Mouse (Mus musculus): ENCODE data around the gene Adss. TPM values are rescaled to one million over a fixed set of nuclear protein-coding genes. Genes with fewer than 3 reads are reported as not detected.

Adss gene
- polyA plus RNA-seq, 1 experiment from 2014 or later: 39.8 TPM

DNA sequence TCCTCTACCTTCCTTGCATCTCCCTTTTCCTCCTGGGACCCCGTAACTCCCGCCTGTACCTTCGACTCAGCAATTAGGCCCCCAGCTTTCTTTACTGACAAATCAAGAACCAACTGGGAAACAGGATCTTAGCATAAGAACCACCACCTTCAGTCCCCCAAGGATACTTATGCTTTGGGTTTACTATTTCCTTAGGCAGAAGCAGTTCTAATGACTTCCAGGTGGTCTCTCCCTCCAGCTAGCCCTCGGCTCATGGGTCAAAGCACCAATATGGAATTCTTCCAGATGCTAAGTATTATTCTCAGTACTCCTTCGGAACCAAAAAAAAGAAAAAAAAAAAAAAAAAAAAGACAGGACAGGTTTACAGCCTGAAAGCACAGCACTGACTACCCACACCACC lies 39.1 kb downstream of the Adss start:
- 30% methylated on average over 5 of the region's 5 CpGs for WGBS
- Histone ChIP-seq H3K4me1 (no peaks in the 10 kb centered on the region; the same call in 1 of the 2 replicates), H3K27me3 (no peaks in the 10 kb centered on the region), H3K9ac (no peak overlapping the region), H3K36me3 (peaks cover 7% of the 10 kb centered on the region), H3K4me3 (no peak overlapping the region), H3K9me3 (no peaks in the 10 kb centered on the region), H3K4me2 (no peak overlapping the region), H3K27ac (no peak overlapping the region)
- no peak for ATAC-seq (ENCODE audit: insufficient number of reproducible peaks, low FRiP score, low TSS enrichment, low read depth)

DNA sequence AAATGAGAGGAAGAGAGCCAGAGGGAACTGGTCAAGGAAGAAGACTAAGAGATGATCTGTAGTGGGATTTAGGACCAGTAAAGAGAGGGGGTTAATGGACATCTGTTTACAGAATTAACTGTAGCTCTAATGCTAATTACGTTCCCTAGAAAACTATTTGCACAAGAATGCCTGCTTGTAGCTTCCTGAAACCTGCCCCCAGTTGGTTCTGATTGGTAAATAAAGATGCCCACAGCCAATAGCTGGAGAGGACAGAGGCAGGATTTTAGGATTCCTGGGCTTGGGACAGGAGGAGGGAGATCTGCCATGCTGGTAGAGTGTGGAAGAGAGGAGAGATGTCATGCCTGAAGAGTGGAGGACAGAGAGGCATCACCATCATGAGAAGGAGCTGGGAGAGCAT lies 42.8 kb downstream of the Adss start:
- Histone ChIP-seq H3K27me3 (no peaks in the 10 kb centered on the region), H3K27ac (no peak overlapping the region), H3K9me3 (peaks cover 7% of the 10 kb centered on the region; the same call in 1 of the 2 replicates), H3K36me3 (0 out of 2 replicates have a peak, but pooled peaks cover 3% of the 10 kb centered on the region), H3K4me1 (no peaks in the 10 kb centered on the region; the same call in 1 of the 2 replicates), H3K4me2 (no peak overlapping the region), H3K9ac (no peak overlapping the region), H3K4me3 (no peak overlapping the region)
- WGBS: 59% methylated on average over 1 of the region's 1 CpGs
- no peak for ATAC-seq (ENCODE audit: insufficient number of reproducible peaks, low FRiP score, low TSS enrichment, low read depth)

DNA sequence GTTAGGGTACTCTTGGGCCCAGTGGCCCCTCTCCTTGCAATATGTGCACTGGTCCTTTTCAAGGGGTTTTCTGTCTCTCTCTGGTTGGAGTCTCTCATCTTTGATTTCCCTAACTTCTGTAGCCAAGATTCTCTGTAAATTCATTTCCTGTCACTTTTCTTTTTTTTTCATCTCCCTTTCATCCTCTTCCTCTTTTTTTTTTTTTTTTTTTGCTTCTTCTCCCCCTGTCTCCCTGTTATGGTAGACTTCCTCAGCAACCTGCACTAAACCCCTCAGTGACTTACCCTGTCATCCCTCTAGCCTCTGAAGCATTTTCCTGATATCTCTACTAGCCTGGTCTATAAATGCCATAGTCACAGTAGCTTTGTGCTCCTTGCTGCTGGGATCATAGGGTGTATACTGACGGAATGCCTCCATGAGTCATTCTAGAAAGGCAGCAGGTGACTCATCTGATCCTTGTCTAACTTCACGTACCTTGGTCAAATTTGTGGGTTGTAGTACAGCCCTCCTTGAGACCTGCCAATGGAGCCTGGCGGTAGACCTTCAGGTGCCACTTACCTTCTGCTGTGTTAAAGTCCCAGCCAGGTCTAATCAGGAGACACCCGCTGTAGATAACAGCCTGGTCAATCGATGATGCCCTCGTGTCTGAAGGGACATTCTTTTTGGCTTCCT lies 48.3 kb downstream of the Adss start:
- H3K36me3 ChIP-seq: 0 out of 2 replicates have a peak, but pooled peaks cover 3% of the 10 kb centered on the region
- no peak overlapping the region for H3K4me2 ChIP-seq
- WGBS: 94% methylated on average over 6 of the region's 6 CpGs
- H3K27ac ChIP-seq: no peak overlapping the region
- peaks cover 7% of the 10 kb centered on the region; the same call in 1 of the 2 replicates for H3K9me3 ChIP-seq
- H3K27me3 ChIP-seq: no peaks in the 10 kb centered on the region
- H3K9ac ChIP-seq: no peak overlapping the region
- no peaks in the 10 kb centered on the region for H3K4me1 ChIP-seq
- no peak overlapping the region for H3K4me3 ChIP-seq
- ATAC-seq (ENCODE audit: insufficient number of reproducible peaks, low FRiP score, low TSS enrichment, low read depth): no peak

DNA sequence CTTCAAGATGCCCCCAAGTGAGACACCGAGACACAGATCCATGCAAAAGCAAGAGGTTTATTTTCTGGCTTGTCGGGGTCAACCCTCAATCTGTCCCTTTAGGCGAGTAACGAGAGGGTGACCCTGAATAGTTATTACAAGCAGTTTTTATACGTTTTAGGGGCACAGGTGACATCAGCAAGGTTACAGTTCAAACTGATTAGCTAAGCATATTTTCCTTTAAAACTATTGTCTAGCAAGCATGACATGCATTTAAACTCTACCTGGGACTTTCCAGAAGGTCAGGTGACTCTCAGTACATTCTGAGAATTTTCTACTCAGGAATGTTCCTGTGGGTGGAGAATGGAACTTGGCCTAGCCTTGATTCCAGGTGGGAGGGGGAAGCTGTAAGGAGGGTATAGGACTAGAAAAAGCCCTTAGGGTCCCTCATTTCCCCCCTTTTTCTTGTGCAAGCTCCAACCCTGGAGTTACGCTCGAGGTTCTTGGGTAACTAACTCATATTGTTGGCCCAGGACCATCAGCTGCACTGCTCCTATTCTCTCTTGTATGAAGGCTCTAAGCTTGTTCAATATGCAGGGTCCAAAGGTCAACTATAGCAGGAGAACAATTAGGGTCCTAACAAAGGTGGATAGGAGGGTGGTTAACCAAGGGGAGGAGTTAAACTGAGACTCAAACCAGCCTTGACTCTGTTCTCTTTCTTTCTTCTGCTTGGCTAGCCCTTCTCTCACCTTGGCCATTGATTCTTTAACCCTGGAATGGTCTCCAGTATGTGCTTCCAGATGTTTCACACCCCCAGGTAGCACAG lies 51.6 kb downstream of the Adss start:
- peaks cover 3% of the 10 kb centered on the region; the same call in 1 of the 2 replicates for H3K9me3 ChIP-seq
- H3K36me3 ChIP-seq: no peaks in the 10 kb centered on the region
- no peak overlapping the region for H3K4me2 ChIP-seq
- no peaks in the 10 kb centered on the region for H3K27me3 ChIP-seq
- H3K4me3 ChIP-seq: no peak overlapping the region
- WGBS: 67% methylated on average over 7 of the region's 7 CpGs
- no peak overlapping the region for H3K9ac ChIP-seq
- ATAC-seq (ENCODE audit: insufficient number of reproducible peaks, low FRiP score, low TSS enrichment, low read depth): no peak
- H3K27ac ChIP-seq: no peak overlapping the region
- no peaks in the 10 kb centered on the region for H3K4me1 ChIP-seq

DNA sequence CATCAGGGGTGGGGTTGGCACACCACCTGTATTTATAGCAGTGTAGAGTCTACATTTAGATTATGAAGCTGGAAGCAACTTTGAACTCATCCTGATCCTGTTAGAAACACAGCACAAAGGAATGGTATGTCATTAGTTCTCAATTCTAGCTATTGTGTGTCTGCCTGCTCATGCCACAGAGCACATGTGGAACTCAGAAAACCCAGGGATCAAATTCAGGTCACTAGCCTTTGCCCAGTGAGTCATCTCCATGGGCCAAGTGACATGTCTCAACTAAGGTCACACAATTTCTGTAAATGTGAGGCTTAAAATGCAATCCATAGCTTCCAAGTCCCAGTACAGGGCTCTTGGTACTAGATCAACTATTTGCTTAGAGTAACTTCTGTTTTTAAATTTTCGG lies 54.2 kb downstream of the Adss start:
- H3K36me3 ChIP-seq: no peaks in the 10 kb centered on the region
- no peak overlapping the region for H3K4me2 ChIP-seq
- ATAC-seq (ENCODE audit: insufficient number of reproducible peaks, low FRiP score, low TSS enrichment, low read depth): no peak
- H3K27me3 ChIP-seq: no peaks in the 10 kb centered on the region
- no peaks in the 10 kb centered on the region for H3K4me1 ChIP-seq
- H3K27ac ChIP-seq: no peak overlapping the region
- no peaks in the 10 kb centered on the region for H3K9me3 ChIP-seq
- WGBS: 76% methylated on average over 1 of the region's 1 CpGs
- no peak overlapping the region for H3K9ac ChIP-seq
- no peak overlapping the region for H3K4me3 ChIP-seq

DNA sequence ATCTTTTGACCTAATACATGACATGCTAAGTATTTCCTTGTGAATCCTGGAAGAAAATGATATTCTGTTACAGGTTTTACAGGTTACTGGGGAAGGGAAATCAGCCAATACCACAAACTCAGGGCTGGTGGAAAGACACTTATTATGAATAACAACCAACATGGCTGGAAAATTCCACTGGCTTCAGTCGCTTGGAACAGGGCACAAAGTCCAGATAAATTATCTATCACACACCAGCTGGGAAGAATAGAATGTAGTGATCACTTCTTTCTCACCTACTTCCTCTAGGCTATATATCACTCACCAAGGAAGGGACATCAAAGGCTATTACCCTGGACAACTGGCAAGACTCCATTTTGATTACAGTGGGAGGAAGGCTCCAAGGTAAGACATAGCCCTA lies 55.6 kb downstream of the Adss start:
- Histone ChIP-seq H3K4me2 (no peak overlapping the region), H3K9ac (no peak overlapping the region), H3K27me3 (no peaks in the 10 kb centered on the region), H3K4me3 (no peak overlapping the region), H3K36me3 (no peaks in the 10 kb centered on the region), H3K27ac (no peak overlapping the region), H3K9me3 (no peaks in the 10 kb centered on the region), H3K4me1 (no peaks in the 10 kb centered on the region)
- 57% methylated on average over 1 of the region's 1 CpGs for WGBS
- ATAC-seq (ENCODE audit: insufficient number of reproducible peaks, low FRiP score, low TSS enrichment, low read depth): no peak

DNA sequence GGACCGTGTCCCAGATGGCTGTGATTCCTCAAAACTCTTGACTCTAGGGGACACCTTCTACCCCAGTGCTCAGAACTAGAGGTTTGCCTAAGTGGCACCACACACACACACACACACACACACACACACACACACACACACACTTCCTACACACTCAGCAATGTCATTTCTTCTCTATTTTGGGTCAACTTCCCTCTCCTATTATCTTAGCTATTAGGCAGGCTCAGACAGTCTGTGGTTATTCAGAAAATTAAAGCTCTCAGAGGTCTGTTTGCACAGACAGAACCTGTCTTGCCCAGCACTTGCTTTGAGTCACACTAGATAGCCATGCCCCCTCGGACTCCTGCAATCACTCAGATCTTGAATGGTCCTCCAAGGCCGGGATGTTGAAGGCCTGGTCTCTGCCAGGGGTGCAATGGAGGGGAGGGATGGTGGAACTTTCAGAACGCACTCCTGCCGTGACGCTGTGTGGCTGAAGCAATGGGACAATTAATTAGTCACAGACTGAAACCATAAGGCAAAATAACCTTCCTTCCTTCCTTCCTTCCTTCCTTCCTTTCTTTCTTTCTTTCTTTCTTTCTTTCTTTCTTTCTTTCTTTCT lies 58.7 kb downstream of the Adss start:
- Histone ChIP-seq H3K4me1 (no peaks in the 10 kb centered on the region), H3K27me3 (no peaks in the 10 kb centered on the region), H3K27ac (no peak overlapping the region), H3K9ac (no peak overlapping the region), H3K4me2 (no peak overlapping the region), H3K9me3 (no peaks in the 10 kb centered on the region), H3K36me3 (no peaks in the 10 kb centered on the region), H3K4me3 (no peak overlapping the region)
- no peak for ATAC-seq (ENCODE audit: insufficient number of reproducible peaks, low FRiP score, low TSS enrichment, low read depth)
- 39% methylated on average over 6 of the region's 6 CpGs for WGBS

DNA sequence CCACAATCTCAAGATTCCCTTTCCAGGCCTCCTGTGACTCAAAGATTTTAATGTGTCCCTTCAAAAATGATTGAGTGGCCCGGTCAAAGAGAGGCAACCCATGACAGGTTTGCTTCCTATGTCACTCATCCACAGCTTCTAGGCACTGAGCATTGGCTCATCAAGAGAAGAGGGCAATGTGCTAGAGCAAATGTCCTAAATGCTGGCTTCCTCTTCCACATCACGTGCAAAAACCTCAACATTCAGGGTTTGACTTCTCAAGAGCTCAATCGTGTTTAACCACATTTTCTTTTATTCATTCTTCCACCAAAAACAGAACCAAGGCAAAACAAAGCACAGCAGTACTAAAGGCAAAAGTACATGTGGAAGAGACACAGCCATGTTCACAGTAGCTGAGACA lies 64.3 kb downstream of the Adss start:
- no peaks in the 10 kb centered on the region for H3K9me3 ChIP-seq
- no peaks in the 10 kb centered on the region for H3K27me3 ChIP-seq
- WGBS: 88% methylated on average over 3 of the region's 3 CpGs
- H3K4me3 ChIP-seq: no peak overlapping the region
- H3K9ac ChIP-seq: no peak overlapping the region
- H3K4me2 ChIP-seq: no peak overlapping the region
- no peaks in the 10 kb centered on the region for H3K4me1 ChIP-seq
- H3K36me3 ChIP-seq: no peaks in the 10 kb centered on the region
- no peak for ATAC-seq (ENCODE audit: insufficient number of reproducible peaks, low FRiP score, low TSS enrichment, low read depth)
- H3K27ac ChIP-seq: no peak overlapping the region

DNA sequence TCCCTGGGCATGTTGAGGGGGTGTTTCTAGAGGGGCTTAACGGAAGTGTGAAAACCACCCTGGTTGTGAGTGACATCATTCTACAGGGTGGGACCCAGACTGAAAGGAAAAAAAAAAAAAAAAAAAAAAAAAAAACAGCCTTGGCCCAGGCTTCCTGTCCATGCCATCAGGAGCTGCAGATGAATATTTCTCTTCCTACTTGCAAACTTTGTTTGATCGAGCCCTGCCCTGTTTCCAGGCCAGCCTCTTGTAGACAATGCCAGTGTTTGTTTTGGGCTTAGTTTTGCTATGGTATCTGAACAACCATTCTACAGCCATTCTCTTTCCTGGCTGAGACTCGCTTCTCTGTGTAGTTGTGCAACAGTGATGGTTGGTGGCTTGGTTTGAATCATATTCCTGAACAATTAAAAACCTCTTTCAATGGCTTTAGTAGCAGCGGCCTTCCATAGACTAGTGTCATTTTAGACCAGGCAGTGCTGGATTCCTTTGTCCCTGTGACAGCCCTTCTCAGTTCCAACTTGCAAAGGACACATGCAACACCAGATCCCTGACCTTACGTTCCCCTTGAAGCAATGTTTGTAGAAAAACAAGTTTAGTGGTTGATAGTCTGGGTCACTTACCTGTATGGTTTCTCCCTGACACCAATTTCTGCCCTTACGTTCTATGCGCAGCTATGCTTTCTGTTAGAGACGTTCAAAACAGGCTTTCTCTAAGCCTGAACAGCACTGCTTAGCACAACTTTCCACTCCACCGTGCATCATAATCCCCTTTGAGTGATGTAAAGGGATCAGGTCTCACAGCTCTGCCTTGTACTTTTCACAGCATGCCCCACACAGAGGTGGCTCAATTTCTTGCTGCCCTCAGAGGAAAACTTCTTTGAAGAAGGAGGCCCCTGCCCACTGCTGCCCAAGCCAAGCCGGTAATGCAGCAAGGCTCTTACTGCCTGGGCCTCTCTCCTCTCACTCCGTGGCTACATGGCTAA lies 67.0 kb downstream of the Adss start, which contains the start of gene 1700016C15Rik:
1700016C15Rik (plus strand) TSS at position 772 of the 982 bp plus-strand sequence.
- H3K36me3 ChIP-seq: no peaks in the 10 kb centered on the region
- no peaks in the 10 kb centered on the region for H3K9me3 ChIP-seq
- H3K4me3 ChIP-seq: no peak within 1 kb of the TSS
- H3K27me3 ChIP-seq: no peaks in the 10 kb centered on the region
- H3K9ac ChIP-seq: no peak within 1 kb of the TSS
- no peak within 1 kb of the TSS for H3K27ac ChIP-seq
- H3K4me2 ChIP-seq: no peak within 1 kb of the TSS
- no peak for ATAC-seq (ENCODE audit: insufficient number of reproducible peaks, low FRiP score, low TSS enrichment, low read depth)
- H3K4me1 ChIP-seq: no peaks in the 10 kb centered on the region
- WGBS: 65% methylated on average over 11 of the region's 11 CpGs

DNA sequence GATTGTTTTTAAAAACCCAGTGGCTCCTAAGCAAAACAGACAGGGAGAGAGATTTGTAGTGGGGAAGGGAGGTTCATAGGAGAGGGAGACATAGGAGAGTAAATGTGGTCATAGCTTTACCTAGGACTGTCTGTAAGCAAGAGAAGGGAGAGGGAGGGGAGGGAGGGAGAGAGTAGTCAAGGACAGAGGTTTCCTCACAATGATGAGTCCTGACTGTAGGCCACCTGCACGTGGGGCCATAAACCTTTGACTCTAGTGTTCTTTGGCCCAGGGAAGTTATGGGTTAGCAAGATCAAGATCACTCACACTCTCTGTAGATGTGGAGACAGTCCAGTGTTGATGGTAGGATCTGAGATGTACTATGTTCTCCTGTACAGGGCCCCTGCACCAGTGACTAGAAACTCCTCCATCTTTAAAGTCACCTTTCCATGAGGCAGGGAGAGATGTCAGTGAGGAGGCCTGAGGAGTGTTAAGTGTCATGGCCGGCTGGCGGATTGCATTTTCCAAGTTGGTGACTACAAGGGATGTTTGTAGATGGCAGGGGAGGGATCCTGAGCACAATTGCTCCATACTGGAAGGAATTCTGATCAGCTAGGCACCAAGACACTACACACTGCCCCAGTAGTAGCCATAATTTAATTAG lies 68.3 kb downstream of the Adss start:
- no peak overlapping the region for H3K4me3 ChIP-seq
- H3K9ac ChIP-seq: no peak overlapping the region
- H3K27me3 ChIP-seq: no peaks in the 10 kb centered on the region
- no peak overlapping the region for H3K4me2 ChIP-seq
- no peak for ATAC-seq (ENCODE audit: insufficient number of reproducible peaks, low FRiP score, low TSS enrichment, low read depth)
- no peaks in the 10 kb centered on the region for H3K4me1 ChIP-seq
- H3K9me3 ChIP-seq: no peaks in the 10 kb centered on the region
- H3K36me3 ChIP-seq: no peaks in the 10 kb centered on the region
- 85% methylated on average over 3 of the region's 3 CpGs for WGBS
- H3K27ac ChIP-seq: no peak overlapping the region

DNA sequence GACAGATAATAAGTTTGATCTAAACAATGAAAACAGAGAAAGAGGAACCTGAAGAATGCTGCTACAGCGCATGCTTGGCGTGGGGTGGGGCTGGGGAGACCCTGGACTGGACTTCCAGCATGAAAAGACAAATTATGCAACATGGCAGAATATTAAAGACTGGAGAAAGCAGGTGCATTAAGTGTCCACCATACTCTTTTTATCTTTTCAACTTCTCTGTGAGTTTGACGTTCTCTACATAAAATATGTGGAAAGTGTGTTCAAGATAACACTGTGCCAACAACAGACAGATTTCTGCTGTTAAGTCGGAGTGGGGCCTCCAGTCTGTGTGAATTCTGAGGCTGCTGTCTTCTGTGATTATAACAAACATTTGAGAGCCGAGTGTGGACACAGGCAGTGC lies 69.4 kb downstream of the Adss start:
- no peak overlapping the region for H3K9ac ChIP-seq
- H3K4me3 ChIP-seq: no peak overlapping the region
- WGBS: 60% methylated on average over 5 of the region's 5 CpGs
- no peaks in the 10 kb centered on the region for H3K9me3 ChIP-seq
- H3K27me3 ChIP-seq: no peaks in the 10 kb centered on the region
- ATAC-seq (ENCODE audit: insufficient number of reproducible peaks, low FRiP score, low TSS enrichment, low read depth): no peak
- no peaks in the 10 kb centered on the region for H3K4me1 ChIP-seq
- H3K4me2 ChIP-seq: no peak overlapping the region
- no peaks in the 10 kb centered on the region for H3K36me3 ChIP-seq
- no peak overlapping the region for H3K27ac ChIP-seq
